8 mouse cellular contexts compared by ENCODE assay signal in the genomic region with DNA sequence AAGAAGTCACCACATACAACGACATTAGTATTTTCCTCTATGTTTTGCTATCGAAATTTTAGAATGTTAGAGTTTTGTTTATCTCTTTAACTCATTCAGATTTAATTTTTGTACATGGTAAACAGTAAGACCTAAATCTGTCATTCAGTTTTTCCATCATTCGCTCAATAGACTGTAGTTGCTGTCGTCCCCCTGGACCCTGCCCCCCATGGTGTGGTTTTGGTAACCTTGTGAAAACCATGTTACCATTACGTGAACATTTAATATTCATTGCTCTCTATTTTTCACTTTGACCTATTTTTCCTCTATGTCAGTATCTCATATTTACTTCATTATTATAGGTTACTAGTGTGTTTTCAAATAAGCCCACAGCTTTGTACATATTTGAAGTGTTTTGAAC. TPM values are rescaled to one million over a fixed set of nuclear protein-coding genes. Genes with fewer than 3 reads are reported as not detected.
DNase-seq lines count a peak whose midpoint lies in the region; ATAC-seq and TF ChIP-seq lines count a peak whose summit lies in the region.

No protein-coding gene starts in this region.

- H3K9me3 ChIP-seq in lung, postnatal 0 days (ENCODE audit: low read length) = no peaks in the 10 kb centered on the region
- no peaks in the 10 kb centered on the region for H3K9me3 ChIP-seq in limb, embryonic 10.5 days (replicated peaks)
- H3K9me3 ChIP-seq in neural tube, embryonic 15.5 days (replicated peaks) = no peaks in the 10 kb centered on the region

- no peak overlapping the region for H3K9ac ChIP-seq in lung, postnatal 0 days (replicated peaks; ENCODE audit: low read depth)
- peak overlapping the region; percentile 53 for H3K9ac ChIP-seq in neural tube, embryonic 15.5 days (replicated peaks)

- TF ChIP-seq CTCF in cerebellum, adult 2 months (IDR thresholded peaks at IDR 0.05; ENCODE audit: borderline replicate concordance, insufficient read depth, low read depth, low read length) = no peak
- TF ChIP-seq CTCF in lung, postnatal 0 days (IDR thresholded peaks at IDR 0.05) = no peak
- TF ChIP-seq CTCF in lung, adult 2 months (IDR thresholded peaks at IDR 0.05; ENCODE audit: insufficient read depth, low read length) = no peak

- WGBS in cerebellum, adult 2 months = 3% methylated on average over 5 of the region's 5 CpGs
- WGBS in lung, postnatal 0 days = 21% methylated on average over 5 of the region's 5 CpGs
- 20% methylated on average over 5 of the region's 5 CpGs for WGBS in lung, adult 2 months
- 20% methylated on average over 5 of the region's 5 CpGs for WGBS in limb, embryonic 10.5 days
- WGBS in neural tube, embryonic 15.5 days = 16% methylated on average over 5 of the region's 5 CpGs

- H3K4me1 ChIP-seq in cerebellum, adult 2 months (ENCODE audit: control insufficient read depth, insufficient read depth, low read length) = no peaks in the 10 kb centered on the region
- H3K4me1 ChIP-seq in lung, postnatal 0 days (ENCODE audit: insufficient read depth, low read depth, low read length) = 0 out of 2 replicates have a peak, but pooled peaks cover 3% of the 10 kb centered on the region
- H3K4me1 ChIP-seq in lung, adult 2 months (ENCODE audit: control insufficient read depth, insufficient read depth, low read length) = 0 out of 2 replicates have a peak, but pooled peaks cover 3% of the 10 kb centered on the region
- H3K4me1 ChIP-seq in limb, embryonic 10.5 days = peaks cover 8% of the 10 kb centered on the region
- peaks cover 14% of the 10 kb centered on the region for H3K4me1 ChIP-seq in neural tube, embryonic 15.5 days

- DNase-seq in cerebellum, adult 2 months = no peak
- no peak for DNase-seq in cerebellum, adult 18-20 months
- no peak for DNase-seq in lung, postnatal 0 days (ENCODE audit: low spot score)
- no peak for DNase-seq in lung, adult 2 months
- DNase-seq in limb, embryonic 10.5 days (ENCODE audit: low spot score) = no peak
- DNase-seq in adrenal gland, adult 18-20 months (ENCODE audit: low spot score in 2 of 2) = no peak
- no peak for DNase-seq in left cerebral cortex, adult 8-10 months (ENCODE audit: low spot score in 2 of 2)

- no peak overlapping the region for H3K27ac ChIP-seq in cerebellum, adult 2 months (ENCODE audit: insufficient read depth, low read length)
- no peak overlapping the region for H3K27ac ChIP-seq in lung, postnatal 0 days (ENCODE audit: low read length)
- H3K27ac ChIP-seq in limb, embryonic 10.5 days = peak overlapping the region; percentile 11; the same call in 1 of the 2 replicates
- H3K27ac ChIP-seq in neural tube, embryonic 15.5 days (replicated peaks) = peak overlapping the region; percentile 81

- H3K27me3 ChIP-seq in cerebellum, adult 2 months (ENCODE audit: control insufficient read depth, insufficient read depth, low read length) = no peaks in the 10 kb centered on the region
- no peaks in the 10 kb centered on the region for H3K27me3 ChIP-seq in lung, postnatal 0 days (replicated peaks; ENCODE audit: insufficient read depth, low read length)
- no peaks in the 10 kb centered on the region for H3K27me3 ChIP-seq in limb, embryonic 10.5 days (ENCODE audit: low read depth, poor library complexity, severe bottlenecking)
- no peaks in the 10 kb centered on the region for H3K27me3 ChIP-seq in neural tube, embryonic 15.5 days (replicated peaks)

- peak overlapping the region; percentile 91 for H3K4me3 ChIP-seq in cerebellum, adult 2 months (replicated peaks; ENCODE audit: insufficient read depth, low read depth, low read length)
- peak overlapping the region; percentile 11; the same call in 1 of the 2 replicates for H3K4me3 ChIP-seq in lung, postnatal 0 days (ENCODE audit: low read depth, low read length)
- H3K4me3 ChIP-seq in lung, adult 2 months (replicated peaks; ENCODE audit: extremely low read depth, low read depth, low read length) = no peak overlapping the region
- H3K4me3 ChIP-seq in limb, embryonic 10.5 days = peak overlapping the region; percentile 55
- peak overlapping the region; percentile 53 for H3K4me3 ChIP-seq in neural tube, embryonic 15.5 days (replicated peaks)

- H3K4me2 ChIP-seq in lung, postnatal 0 days (replicated peaks; ENCODE audit: low read depth, low read length) = no peak overlapping the region; the same call in 1 of the 2 replicates
- H3K4me2 ChIP-seq in neural tube, embryonic 15.5 days = peak overlapping the region; percentile 52

- H3K36me3 ChIP-seq in lung, postnatal 0 days (ENCODE audit: insufficient read depth, low read length) = no peaks in the 10 kb centered on the region
- H3K36me3 ChIP-seq in limb, embryonic 10.5 days = no peaks in the 10 kb centered on the region
- H3K36me3 ChIP-seq in neural tube, embryonic 15.5 days = no peaks in the 10 kb centered on the region

- no peak for ATAC-seq in lung, postnatal 0 days
- ATAC-seq in neural tube, embryonic 15.5 days (ENCODE audit: low FRiP score) = no peak

- TF ChIP-seq POLR2A in cerebellum, adult 2 months (IDR thresholded peaks at IDR 0.05; ENCODE audit: borderline replicate concordance, insufficient read depth, low read length) = no peak
- TF ChIP-seq POLR2A in lung, adult 2 months (IDR thresholded peaks at IDR 0.05; ENCODE audit: borderline replicate concordance, extremely low read depth, low read depth, low read length) = no peak

- TF ChIP-seq EP300 in lung, postnatal 0 days (IDR thresholded peaks at IDR 0.05) = no peak

RNA-seq across cellular contexts. Expression of gene Klrb1c, which starts 24.4 kb away (rescaled TPM):
- polyA plus RNA-seq in cerebellum, adult 2 months (2012; rRNA removed) = 0.08 TPM in 1 of 2 replicates, not detected in the other
- polyA plus RNA-seq in lung, postnatal 0 days (2015; fragmentation: Nextera tagmentation; extraction: Ambion mirVana) = 0.41 and 0.50 TPM in 2 replicates
- polyA plus RNA-seq in lung, adult 2 months (2012; rRNA removed) = 1.8 and 2.6 TPM in 2 replicates
- polyA plus RNA-seq in limb, embryonic 10.5 days (2016; fragmentation: Nextera tagmentation; extraction: Ambion mirVana) = not detected in 2 replicates
- 0.09 and 0.70 TPM in 2 replicates for polyA plus RNA-seq in neural tube, embryonic 15.5 days (2015; fragmentation: Nextera tagmentation; extraction: Ambion mirVana)
- under 1 TPM; 0.60 to 0.67 TPM for total RNA-seq in adrenal gland, adult 18-20 months (2021)
- total RNA-seq in left cerebral cortex, adult 8-10 months (2022) = under 1 TPM in 1 of 4 experiments, not detected in 3; 0.25 TPM

RNA-seq across cellular contexts. Expression of gene Klrb1, which starts 41.7 kb away (rescaled TPM):
- not detected in 2 replicates for polyA plus RNA-seq in cerebellum, adult 2 months (2012; rRNA removed)
- not detected in 2 replicates for polyA plus RNA-seq in lung, postnatal 0 days (2015; fragmentation: Nextera tagmentation; extraction: Ambion mirVana)
- 0.22 TPM in 1 of 2 replicates, not detected in the other for polyA plus RNA-seq in lung, adult 2 months (2012; rRNA removed)
- not detected in 2 replicates for polyA plus RNA-seq in limb, embryonic 10.5 days (2016; fragmentation: Nextera tagmentation; extraction: Ambion mirVana)
- polyA plus RNA-seq in neural tube, embryonic 15.5 days (2015; fragmentation: Nextera tagmentation; extraction: Ambion mirVana) = 0.95 and 1.00 TPM in 2 replicates
- total RNA-seq in adrenal gland, adult 18-20 months (2021) = not detected
- total RNA-seq in left cerebral cortex, adult 8-10 months (2022) = not detected

Comparison
In these comparisons a context has a peak if more than half of its experiments do, and no peak if none do; other contexts are left out.
1. H3K27ac ChIP-seq: peak in limb, embryonic 10.5 days (single experiment) and neural tube, embryonic 15.5 days (single experiment); none in cerebellum, adult 2 months (single experiment) and lung, postnatal 0 days (single experiment).